Mouse (Mus musculus): ENCODE measurements around the gene Zc3h7b.

DNA sequence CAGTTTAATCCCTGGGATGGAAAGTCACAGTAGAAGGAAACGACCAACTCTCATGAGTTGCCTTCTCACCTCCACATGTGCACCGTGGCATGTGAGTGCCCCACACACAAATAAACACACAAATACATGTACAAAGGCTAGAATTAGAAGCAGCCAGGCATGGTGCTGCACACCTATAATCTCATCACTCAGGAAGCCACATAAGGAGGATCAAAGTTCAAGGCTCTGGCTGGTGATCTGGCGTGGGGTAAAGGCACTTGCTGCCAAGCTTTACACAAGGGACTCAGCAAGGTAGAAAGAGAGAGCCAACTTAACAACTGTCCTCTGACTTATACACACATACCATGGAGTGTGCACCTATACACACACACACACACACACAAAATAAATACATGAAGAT lies 55.5 kb downstream of the Zc3h7b start:
- TF ChIP-seq CTCF (IDR thresholded peaks at IDR 0.05; ENCODE audit: borderline replicate concordance, insufficient read depth, low read length) = no peak
- TF ChIP-seq POLR2A (IDR thresholded peaks at IDR 0.05; ENCODE audit: low read depth, low read length) = no peak

Measured in embryonic fibroblast, embryonic 13.5 days (primary cell).